Mouse (Mus musculus) heart, embryonic 11.5 days (tissue): ENCODE data around the gene Dnajc9. TPM values are rescaled to one million over a fixed set of nuclear protein-coding genes. Genes with fewer than 3 reads are reported as not detected.

Source experiments
- ATAC-seq: fragments of 200-750 bp; cut with Nextera tagmentation; replicated peaks from 2 replicates; pipeline ENCODE4 v1.8.0; 2017; ENCODE audit warnings: moderate library complexity; ENCODE audit not compliant: insufficient number of reproducible peaks, low FRiP score, low TSS enrichment
- H3K27ac ChIP-seq: fragments of 300-500 bp; sonication (generic); 2 replicates; pipeline ENCODE4 v1.5.1; 2014; ENCODE audit warnings: mild to moderate bottlenecking, low read depth, low read length
- H3K27me3 ChIP-seq: fragments of 300-500 bp; sonication (generic); 2 replicates; pipeline ENCODE4 v1.6.1; 2014; ENCODE audit warnings: mild to moderate bottlenecking, low read length, mixed read lengths; ENCODE audit not compliant: control insufficient read depth, insufficient read depth
- H3K36me3 ChIP-seq: fragments of 300-500 bp; sonication (generic); 2 replicates; pipeline ENCODE4 v1.6.1; 2014; ENCODE audit warnings: mild to moderate bottlenecking, low read length, moderate library complexity, mixed read lengths; ENCODE audit not compliant: control insufficient read depth, insufficient read depth
- H3K4me1 ChIP-seq: fragments of 300-500 bp; sonication (generic); 2 replicates; pipeline ENCODE4 v1.6.1; 2014; ENCODE audit warnings: low read length; ENCODE audit not compliant: control insufficient read depth, insufficient read depth
- H3K4me2 ChIP-seq: fragments of 300-500 bp; sonication (generic); 2 replicates; pipeline ENCODE4 v1.6.1; 2014; ENCODE audit warnings: mild to moderate bottlenecking, moderate library complexity
- H3K4me3 ChIP-seq: fragments of 300-500 bp; sonication (generic); 2 replicates; pipeline ENCODE4 v1.5.1; 2014; ENCODE audit warnings: low read depth, low read length
- H3K9ac ChIP-seq: fragments of 300-500 bp; sonication (generic); 2 replicates; pipeline ENCODE4 v1.6.1; 2014; ENCODE audit warnings: mild to moderate bottlenecking, low read depth, low read length, moderate library complexity
- H3K9me3 ChIP-seq: fragments of 300-500 bp; sonication (generic); replicated peaks from 2 replicates; pipeline ENCODE4 v1.6.1; 2016; ENCODE audit warnings: low read length; ENCODE audit not compliant: control insufficient read depth
- WGBS: fragments of 180-500 bp; shearing (Covaris S2); extraction: QIAGEN DNeasy Blood & Tissue Kit; methylation state at CpG from one replicate; pipeline ENCODE4 v1.1.7; 2014; ENCODE audit not compliant: insufficient replicate concordance; 5-methylcytosine and 5-hydroxymethylcytosine counted together
- polyA plus RNA-seq: library from polyadenylated mRNA; unstranded; fragments of >200 nt; fragmentation: Nextera tagmentation; extraction: Ambion mirVana; gene quantifications from 2 replicates; pipeline ENCODE4 v1.2.1, GENCODE M21; 2014

Gene Dnajc9
- polyA plus RNA-seq: 76.4 and 104 TPM in 2 replicates

- under 1% methylated on average over 59 of the region's 59 CpGs for WGBS
- peaks cover 5% of the 10 kb centered on the region; the same call in 1 of the 2 replicates for H3K36me3 ChIP-seq
- H3K4me3 ChIP-seq: peak within 1 kb of the TSS; percentile 84
- peak within 1 kb of the TSS; percentile 90 for H3K9ac ChIP-seq
- H3K4me2 ChIP-seq: peak within 1 kb of the TSS; percentile 84
- no peaks in the 10 kb centered on the region for H3K9me3 ChIP-seq
- peaks cover 18% of the 10 kb centered on the region for H3K4me1 ChIP-seq
- peak within 1 kb of the TSS; percentile 88 for H3K27ac ChIP-seq
- H3K27me3 ChIP-seq: no peaks in the 10 kb centered on the region
- ATAC-seq: peak; percentile 81
Measured at GRCm38 (mm10) chr14:20388441-20389129, at the start of gene Dnajc9. Gene Dnajc9 (minus strand): TSS chr14:20388910.

DNA sequence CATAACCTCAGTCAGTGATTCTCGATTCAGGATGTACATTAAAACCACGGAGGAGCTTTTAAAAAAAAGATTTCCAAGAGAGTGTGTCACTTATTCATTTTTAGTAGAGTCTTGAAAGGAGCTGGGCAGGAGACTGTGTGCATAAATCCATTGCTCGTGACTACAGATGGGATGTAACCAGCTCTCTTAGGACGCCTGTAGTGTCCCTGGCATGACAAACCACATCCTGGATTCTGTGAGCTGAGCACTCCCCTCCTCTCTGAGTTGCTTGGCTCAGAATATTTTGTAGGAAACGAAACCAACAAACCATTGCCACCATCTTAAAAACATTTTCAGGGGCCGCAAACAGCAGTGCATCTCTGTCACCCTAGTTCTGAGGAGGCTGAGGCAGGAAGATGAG, 48.3 kb upstream of the Dnajc9 start:
- ATAC-seq: no peak
- no peak overlapping the region for H3K4me2 ChIP-seq
- H3K9me3 ChIP-seq: no peaks in the 10 kb centered on the region
- H3K27me3 ChIP-seq: no peaks in the 10 kb centered on the region
- H3K36me3 ChIP-seq: no peaks in the 10 kb centered on the region
- no peak overlapping the region for H3K4me3 ChIP-seq
- WGBS: 63% methylated on average over 6 of the region's 6 CpGs
- H3K9ac ChIP-seq: no peak overlapping the region
- no peaks in the 10 kb centered on the region for H3K4me1 ChIP-seq
- no peak overlapping the region for H3K27ac ChIP-seq

GRCm38 (mm10) chr14:20432420-20432819, 43.7 kb upstream of the Dnajc9 start:
- H3K4me1 ChIP-seq: no peaks in the 10 kb centered on the region
- H3K27me3 ChIP-seq: no peaks in the 10 kb centered on the region
- H3K36me3 ChIP-seq: no peaks in the 10 kb centered on the region
- H3K4me2 ChIP-seq: no peak overlapping the region
- H3K27ac ChIP-seq: no peak overlapping the region
- no peak overlapping the region for H3K9ac ChIP-seq
- 80% methylated on average over 4 of the region's 4 CpGs for WGBS
- ATAC-seq: no peak
- no peak overlapping the region for H3K4me3 ChIP-seq
- H3K9me3 ChIP-seq: no peaks in the 10 kb centered on the region

DNA sequence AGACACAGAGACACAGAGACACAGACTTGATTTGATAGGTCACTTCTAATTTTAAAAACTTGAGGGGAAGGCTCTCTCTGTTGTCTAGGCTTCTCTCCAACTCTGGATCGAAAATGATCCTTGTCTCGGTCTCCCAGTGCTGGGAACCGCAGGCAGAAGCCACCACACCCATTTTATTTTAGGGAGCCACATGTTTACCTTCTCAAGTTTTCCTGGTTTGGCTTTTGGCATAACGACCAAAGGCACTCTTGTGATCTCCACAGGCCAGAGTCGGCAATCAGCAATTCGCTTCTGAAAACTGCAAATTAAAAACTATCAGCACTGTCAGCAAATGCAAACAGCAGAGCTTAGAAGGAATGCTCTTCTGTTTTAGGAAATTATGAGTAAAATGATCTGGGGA, 43.0 kb upstream of the Dnajc9 start:
- WGBS: 71% methylated on average over 6 of the region's 6 CpGs
- H3K4me1 ChIP-seq: no peaks in the 10 kb centered on the region
- H3K9me3 ChIP-seq: no peaks in the 10 kb centered on the region
- no peak overlapping the region for H3K4me2 ChIP-seq
- no peak for ATAC-seq
- H3K36me3 ChIP-seq: no peaks in the 10 kb centered on the region
- H3K27ac ChIP-seq: no peak overlapping the region
- no peak overlapping the region for H3K9ac ChIP-seq
- H3K27me3 ChIP-seq: no peaks in the 10 kb centered on the region
- no peak overlapping the region for H3K4me3 ChIP-seq

DNA sequence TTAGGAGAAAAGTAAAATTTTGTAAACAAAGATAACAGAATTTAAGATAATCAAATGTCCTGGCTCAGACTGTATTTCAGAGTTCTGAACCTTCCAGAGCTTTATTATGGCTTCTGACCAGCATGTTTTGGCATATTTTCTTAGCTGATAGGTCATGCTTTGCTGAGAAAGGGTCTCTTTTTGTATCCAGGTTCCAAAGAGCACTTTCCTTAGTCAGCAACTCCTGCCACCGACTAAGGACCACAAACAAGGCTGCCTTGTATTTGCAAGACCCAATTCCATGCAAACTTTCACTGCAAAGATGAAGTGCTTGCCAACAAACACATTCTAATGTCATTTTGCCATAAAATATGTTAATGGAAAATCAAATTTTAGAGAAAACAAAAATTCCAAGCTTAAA, 41.1 kb upstream of the Dnajc9 start:
- Histone ChIP-seq H3K9ac (no peak overlapping the region), H3K4me3 (no peak overlapping the region), H3K36me3 (no peaks in the 10 kb centered on the region), H3K27me3 (no peaks in the 10 kb centered on the region), H3K4me1 (no peaks in the 10 kb centered on the region), H3K9me3 (no peaks in the 10 kb centered on the region), H3K4me2 (no peak overlapping the region), H3K27ac (no peak overlapping the region)
- WGBS: 51% methylated on average over 1 of the region's 1 CpGs
- ATAC-seq: no peak

- Histone ChIP-seq H3K27ac (no peak overlapping the region), H3K9ac (no peak overlapping the region), H3K9me3 (no peaks in the 10 kb centered on the region), H3K36me3 (no peaks in the 10 kb centered on the region), H3K4me2 (no peak overlapping the region), H3K4me1 (no peaks in the 10 kb centered on the region), H3K27me3 (no peaks in the 10 kb centered on the region), H3K4me3 (no peak overlapping the region)
- WGBS: 31% methylated on average over 1 of the region's 1 CpGs
- no peak for ATAC-seq
Measured at GRCm38 (mm10) chr14:20428593-20428992, 39.9 kb upstream of the Dnajc9 start.

GRCm38 (mm10) chr14:20423046-20423445, 34.3 kb upstream of the Dnajc9 start:
- H3K4me3 ChIP-seq: no peak overlapping the region
- no peaks in the 10 kb centered on the region for H3K9me3 ChIP-seq
- WGBS: 86% methylated on average over 6 of the region's 6 CpGs
- H3K4me2 ChIP-seq: no peak overlapping the region
- no peaks in the 10 kb centered on the region for H3K27me3 ChIP-seq
- no peak overlapping the region for H3K9ac ChIP-seq
- no peaks in the 10 kb centered on the region for H3K36me3 ChIP-seq
- no peak for ATAC-seq
- no peaks in the 10 kb centered on the region for H3K4me1 ChIP-seq
- no peak overlapping the region for H3K27ac ChIP-seq

DNA sequence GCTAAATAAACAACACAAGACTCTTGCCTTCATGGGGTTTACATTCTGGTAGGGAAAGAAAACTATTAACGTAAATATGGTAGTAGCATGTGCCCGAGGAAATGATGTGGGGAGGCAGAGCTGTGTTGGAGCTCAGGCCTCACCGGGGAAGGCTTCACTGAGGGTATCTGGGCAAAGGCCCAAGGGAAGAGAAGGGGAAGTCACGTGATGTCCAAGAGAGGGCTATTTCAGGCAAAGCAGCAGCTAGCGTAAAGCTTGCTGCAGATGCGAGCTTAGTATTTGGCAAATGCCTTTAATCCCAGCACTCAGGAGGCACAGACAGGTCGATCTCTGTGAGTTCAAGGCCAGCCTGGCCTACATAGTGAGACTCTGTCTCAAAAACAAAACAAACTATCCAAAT, 33.5 kb upstream of the Dnajc9 start:
- 59% methylated on average over 7 of the region's 7 CpGs for WGBS
- Histone ChIP-seq H3K27me3 (no peaks in the 10 kb centered on the region), H3K4me2 (no peak overlapping the region), H3K36me3 (no peaks in the 10 kb centered on the region), H3K9ac (no peak overlapping the region), H3K4me3 (no peak overlapping the region), H3K4me1 (no peaks in the 10 kb centered on the region), H3K27ac (no peak overlapping the region), H3K9me3 (no peaks in the 10 kb centered on the region)
- ATAC-seq: no peak

DNA sequence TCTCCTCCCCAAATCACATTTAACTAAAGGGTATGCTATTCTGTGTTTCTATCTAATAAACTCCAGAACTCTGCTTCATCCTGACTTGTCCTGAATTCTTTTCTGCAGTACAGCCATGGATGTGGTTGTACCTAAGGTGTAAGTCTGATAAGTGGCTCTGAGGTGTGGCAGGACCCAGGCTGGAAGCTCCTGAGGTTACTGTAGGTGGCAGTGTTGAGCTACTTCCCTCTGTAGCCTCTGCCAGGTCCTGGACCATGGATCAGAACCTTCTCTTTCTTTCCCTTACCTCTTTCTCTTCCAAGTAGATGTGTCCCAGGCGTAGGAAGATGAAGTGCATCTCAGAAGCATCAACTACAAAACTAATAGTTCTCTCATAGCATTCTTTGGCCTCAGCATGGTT, 11.4 kb upstream of the Dnajc9 start:
- no peak overlapping the region for H3K27ac ChIP-seq
- H3K9ac ChIP-seq: no peak overlapping the region
- no peak for ATAC-seq
- no peak overlapping the region for H3K4me3 ChIP-seq
- H3K27me3 ChIP-seq: no peaks in the 10 kb centered on the region
- no peak overlapping the region for H3K4me2 ChIP-seq
- no peaks in the 10 kb centered on the region for H3K9me3 ChIP-seq
- H3K4me1 ChIP-seq: no peaks in the 10 kb centered on the region
- WGBS: 46% methylated on average over 1 of the region's 1 CpGs
- no peaks in the 10 kb centered on the region for H3K36me3 ChIP-seq
